Mouse (Mus musculus): Measurements from ENCODE around the gene Arsk.

Arsk gene

DNA sequence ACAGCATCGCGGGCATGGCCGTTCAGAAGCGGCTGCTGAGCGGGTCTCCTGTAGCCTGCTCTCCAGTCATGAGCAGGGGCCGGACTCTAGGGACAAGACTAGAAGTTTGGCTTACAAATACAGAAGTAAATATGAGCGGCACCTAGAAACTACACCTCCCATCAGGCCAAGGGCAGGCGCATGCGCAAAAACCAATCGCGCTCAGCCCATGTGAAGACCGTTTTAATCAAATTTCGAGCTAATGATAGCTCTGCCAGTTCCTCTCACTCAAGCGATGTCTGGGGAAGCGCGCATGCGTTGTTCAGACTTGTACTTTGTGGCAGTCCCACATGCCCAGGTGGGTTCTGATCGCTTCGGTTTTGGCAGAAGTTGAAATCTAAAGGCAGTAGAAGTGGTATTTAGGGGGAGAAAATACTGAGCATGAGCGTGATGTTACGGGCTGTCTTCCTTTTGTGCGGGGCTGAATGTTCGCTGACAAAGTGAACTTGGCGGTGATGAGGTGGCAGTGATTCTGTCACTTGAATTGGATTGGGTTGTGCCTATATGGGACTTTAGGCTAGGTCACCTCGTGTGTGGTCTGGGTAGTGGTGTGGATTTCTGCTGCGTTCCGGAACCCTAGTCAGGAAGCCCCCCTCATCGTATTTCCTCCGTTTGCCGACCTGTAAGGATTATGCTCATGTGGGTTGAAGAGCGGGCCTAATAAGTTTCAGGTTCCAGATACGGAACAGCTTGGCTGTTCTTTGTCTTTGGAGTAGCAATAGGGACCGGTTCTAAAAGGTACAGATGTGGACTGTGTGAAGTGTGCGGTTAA is at the start of gene Arsk, which contains the start of gene Ttc37:
Gene Arsk (minus strand): TSS at position 168 of the 811 bp plus-strand sequence.
Gene Ttc37 (plus strand): TSS at position 242 of the 811 bp plus-strand sequence.
- DNase-seq (ENCODE audit: low read depth): peak; percentile 98

DNA sequence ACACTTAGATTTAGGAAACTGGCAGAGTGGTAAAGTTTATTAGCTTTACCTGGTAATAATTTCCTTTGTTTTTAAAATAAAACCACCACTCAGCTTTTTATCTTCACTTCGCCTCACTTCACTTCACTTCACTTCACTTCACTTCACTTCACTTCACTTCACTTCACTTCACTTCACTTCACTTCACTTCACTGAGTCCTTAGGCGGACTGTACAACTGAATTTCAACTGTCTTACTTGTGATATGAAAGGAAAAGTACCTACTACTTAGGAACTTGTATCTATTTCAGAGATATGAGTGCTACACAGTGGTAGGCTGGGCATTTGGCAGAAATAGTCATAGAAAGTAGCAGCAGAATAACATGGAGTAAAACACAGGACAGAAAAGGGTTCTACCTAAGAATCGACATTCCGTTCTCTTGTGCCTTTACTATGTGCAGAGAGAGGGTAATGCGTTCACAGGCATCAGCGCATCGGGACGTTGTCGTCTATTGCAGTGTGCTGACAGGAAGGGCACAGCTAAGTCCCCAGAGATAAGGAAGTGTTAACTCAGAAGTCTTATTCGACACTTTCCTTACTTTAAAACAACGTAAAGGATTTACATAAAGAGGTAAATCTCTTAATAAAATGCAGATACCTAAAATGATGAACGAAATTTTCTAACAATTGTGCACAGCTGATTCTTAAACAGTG is 42.8 kb upstream of the Arsk start:
- no peak for DNase-seq (ENCODE audit: low read depth)

DNA sequence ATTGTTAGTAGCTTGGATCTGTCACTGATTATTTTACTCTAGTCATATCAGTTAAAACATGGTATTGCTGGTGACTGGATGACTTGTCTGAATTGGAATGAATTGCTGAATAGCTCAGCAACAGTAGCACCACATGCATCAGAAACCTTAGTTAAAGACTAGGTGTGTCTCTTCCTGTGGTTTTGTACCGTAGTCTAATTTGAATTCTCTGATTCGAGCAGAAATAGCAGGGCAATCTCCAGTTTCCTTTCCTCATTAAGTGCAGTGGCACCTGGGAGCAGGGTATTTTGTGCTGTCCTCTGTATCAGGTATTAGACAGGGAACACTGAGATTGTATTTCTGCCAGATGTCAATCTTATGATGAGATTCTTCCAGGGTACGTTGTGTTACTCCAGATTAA is 40.4 kb upstream of the Arsk start:
- peak; percentile 45 for DNase-seq (ENCODE audit: low read depth)

DNA sequence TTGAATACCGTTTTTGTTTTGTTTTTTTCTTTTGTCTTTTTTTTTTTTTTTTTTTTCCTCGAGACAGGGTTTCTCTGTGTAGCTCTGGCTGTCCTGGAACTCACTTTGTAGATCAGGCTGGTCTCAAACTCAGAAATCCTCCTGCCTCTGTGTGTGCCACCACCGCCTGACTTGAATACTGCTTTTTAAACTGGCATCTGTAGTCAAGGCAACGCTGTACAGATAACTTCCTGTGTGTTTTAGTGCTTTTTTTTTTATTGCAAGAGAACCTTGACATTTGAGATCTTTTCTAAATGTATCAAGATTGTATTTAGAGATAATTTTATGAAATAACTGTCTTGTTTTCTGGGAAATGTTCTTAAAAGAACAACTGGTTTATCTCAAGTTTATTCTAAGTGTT is 34.0 kb upstream of the Arsk start:
- peak; percentile 35 for DNase-seq (ENCODE audit: low read depth)

DNA sequence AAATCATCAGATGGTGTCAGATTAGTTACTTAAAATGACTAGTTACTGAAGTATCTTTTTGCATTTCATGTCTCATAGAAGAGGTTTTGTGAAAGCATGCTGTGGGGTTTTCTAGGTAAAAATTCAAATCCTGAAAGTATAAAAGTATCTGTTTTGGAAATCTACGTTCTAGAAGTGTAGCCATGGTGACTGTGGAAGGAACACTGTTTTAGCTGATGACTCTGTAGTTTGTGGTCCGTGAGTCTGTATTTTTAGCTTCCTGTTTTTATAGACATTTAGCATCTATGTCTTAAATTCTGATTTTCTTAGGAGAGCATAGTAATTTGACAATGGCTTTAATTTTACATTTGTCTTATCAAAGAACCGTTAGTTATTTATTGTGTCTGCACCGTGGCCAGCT is 30.3 kb upstream of the Arsk start:
- DNase-seq (ENCODE audit: low read depth): peak; percentile 62

DNA sequence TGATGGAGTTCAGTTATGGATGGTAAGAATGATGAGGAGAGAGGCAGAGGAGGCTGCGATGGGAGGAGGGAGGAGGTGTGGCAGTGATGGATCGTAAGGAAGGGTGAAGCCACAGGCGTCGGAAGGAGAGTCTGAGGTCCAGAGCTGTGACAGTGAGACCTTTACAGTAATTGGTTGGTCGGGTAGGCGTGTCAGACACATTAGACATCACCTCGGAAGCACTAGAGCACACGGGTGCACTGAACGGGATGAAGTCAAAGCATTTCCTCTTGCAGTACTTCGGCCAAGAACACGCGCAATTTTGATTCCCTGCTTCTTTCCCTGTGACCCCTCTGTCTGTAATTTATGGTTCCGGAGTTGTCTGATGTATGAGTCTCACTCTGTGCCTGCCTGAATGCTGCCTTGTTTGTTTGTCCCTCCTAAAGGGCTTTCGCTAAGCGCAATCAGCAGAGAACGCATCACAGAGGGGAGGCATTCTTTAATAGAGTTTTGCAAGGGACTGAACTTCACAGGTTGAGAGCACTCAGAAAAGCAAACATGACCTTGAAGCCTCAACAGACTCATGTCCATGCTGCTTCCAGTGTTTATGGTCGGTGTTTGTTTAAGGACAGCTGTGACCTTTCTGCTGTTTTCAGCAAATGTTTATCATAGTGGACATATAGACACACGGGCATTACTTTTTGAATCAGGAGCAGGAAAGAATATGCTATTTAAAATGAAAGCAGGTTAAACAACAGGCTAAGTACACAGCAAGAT is 10.8 kb upstream of the Arsk start:
- no peak for DNase-seq (ENCODE audit: low read depth)

DNA sequence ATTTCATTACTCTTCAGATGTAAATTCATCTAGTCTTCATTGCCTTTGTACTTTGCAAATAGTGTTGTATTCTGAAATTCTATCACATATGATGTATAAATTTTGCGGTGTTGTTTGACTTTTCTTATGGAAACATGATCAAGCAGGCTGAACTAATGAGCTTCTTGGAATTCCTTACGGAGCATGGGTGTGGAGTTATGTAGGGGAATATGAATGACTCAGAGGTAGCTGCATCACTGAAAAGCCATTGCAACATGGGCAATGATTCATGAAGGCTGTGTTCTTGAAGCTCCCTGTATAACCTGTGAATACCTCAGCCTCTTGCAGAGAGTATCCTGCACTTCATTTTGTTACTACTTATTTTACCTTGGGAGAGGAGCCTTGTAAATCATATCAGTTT is 3.5 kb upstream of the Arsk start:
- no peak for DNase-seq (ENCODE audit: low read depth)

DNA sequence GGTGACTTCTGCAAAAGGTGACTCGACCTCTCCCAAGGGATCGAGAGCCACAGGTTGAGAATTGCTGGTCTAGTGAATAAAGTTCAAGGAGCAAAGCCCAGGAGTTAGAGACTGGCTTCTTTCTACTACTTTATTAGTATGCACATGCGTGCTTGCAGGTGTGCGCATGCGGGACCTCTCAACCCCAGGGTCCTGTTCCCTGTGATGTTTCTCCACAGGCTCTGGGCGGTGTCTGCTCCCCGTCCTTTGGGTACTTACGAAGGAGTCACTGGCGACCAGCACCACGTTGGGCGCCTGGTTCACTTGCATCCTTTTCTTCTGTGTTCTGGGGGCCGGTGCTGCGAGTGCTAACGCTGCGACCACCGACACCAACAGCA is 356 bp downstream of the Arsk start:
- DNase-seq (ENCODE audit: low read depth): no peak

DNA sequence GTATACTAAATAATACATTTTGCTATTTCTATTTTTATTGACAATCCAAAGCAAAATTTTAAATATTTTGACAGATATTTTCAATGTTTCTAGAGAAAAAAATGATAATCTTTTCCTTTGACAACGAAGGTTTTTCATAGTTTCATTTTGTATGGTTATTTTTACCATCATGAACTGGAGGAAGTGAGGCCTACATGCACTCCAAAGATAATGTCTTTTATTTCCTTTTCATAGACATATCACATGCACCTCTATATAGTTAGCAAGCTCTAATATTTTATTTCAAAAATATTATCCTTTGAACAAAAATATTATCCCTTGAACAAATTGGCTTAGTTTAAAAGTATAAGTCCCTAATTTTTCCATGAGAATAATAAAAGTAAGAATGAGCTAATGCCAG is 24.1 kb downstream of the Arsk start:
- DNase-seq (ENCODE audit: low read depth): no peak

DNA sequence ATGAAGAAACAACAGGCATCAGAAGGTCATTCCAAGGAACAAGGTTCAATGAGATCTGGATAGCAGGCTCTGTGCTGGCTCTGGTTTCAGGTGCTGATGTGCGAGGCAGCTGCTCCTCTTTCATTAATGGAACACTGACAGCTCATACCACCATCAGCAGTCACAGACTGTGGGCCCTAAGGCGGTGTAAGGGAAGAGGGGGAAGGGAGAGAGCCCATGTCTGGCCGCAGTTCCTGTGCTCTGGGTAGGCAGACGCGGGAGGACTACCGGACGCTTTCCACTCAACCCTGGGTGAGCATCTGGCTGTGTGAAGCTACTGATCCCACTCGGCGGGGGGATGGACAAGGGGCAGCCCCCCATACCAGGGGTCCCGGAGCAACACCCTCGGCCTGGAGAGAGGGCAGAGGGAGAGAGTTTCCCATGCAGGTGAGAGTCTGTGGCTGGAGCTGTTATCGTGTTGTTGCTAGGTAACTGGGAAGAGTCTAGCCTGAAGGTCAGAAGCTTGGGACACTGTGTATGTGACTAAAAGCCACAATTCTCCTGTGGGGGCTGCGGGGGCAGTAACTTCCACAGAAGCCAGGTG is 34.0 kb downstream of the Arsk start:
- DNase-seq (ENCODE audit: low read depth): no peak

DNA sequence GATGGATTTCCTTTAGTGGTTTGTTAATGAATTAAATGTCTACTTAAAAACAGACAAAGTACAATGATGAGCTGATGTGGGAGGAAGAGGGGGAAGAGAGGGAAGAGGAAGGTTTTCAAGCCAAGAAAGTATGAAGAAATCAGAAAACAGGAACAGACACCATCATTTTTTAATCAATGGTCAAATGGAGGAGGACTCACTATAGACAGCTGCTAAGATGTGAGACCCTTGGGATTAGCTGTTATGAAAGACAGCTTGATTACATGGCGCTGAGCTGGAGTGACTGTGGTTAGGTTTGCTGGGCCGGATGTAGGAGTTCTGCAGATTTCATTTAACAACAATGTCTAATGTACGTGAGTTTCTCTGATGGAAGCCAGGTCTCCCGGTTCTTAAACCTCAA is 34.9 kb downstream of the Arsk start:
- DNase-seq (ENCODE audit: low read depth): no peak

DNA sequence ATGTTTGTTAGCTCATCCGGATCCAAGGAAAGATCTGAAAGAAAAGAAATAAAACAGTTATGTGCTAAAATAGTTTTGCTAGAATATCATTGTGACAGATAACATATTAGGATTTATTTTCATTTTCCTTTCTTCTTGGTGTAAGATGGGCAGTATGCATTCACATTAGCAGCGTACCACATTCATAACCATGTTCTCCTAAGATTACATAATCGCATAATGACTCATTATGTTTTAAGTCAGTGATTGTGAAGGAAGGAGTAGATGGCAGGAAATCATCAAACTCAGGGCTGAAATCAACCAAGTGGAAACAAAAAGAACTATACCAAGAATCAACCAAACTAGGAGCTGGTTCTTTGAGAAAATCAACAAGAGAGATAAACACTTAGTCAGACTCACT is 35.9 kb downstream of the Arsk start:
- no peak for DNase-seq (ENCODE audit: low read depth)

DNA sequence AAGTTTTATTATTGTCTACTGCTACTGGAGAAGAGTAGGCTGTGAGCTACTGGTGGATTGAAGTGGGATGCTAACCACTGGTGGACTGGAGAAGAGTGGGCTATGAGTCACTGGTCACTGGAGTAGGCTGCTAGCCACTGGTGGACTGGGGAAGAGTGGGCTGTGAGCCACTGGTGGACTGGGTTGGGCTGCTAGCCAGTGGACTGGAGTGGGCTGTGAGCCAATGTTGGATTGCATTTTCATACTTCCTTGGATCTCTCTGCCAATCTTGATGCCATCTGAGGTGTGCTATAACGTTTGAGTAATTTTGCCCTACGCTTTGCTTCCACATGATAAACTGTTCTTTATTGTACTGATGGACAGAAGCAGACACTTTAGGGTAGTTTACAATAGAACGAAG is 36.3 kb downstream of the Arsk start:
- DNase-seq (ENCODE audit: low read depth): no peak

DNA sequence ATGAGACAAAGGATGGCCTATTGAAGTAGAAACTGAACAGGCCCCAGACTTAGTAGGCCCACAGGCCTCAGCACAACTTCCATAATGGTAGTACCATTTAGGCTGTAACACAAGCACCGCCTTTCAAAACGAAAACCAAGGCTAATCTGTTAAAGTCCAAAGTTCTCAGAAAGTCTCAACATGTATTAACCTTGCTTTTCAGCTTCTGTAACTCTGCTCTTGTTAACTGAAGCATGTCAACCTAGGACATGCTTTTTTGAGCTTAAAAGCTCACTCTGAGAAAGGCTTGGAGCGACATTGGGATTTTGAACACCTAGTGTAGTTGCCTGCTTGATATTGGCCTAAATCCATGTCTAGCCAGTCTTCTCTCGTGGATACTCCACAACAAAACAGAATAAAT is 38.9 kb downstream of the Arsk start:
- DNase-seq (ENCODE audit: low read depth): no peak

DNA sequence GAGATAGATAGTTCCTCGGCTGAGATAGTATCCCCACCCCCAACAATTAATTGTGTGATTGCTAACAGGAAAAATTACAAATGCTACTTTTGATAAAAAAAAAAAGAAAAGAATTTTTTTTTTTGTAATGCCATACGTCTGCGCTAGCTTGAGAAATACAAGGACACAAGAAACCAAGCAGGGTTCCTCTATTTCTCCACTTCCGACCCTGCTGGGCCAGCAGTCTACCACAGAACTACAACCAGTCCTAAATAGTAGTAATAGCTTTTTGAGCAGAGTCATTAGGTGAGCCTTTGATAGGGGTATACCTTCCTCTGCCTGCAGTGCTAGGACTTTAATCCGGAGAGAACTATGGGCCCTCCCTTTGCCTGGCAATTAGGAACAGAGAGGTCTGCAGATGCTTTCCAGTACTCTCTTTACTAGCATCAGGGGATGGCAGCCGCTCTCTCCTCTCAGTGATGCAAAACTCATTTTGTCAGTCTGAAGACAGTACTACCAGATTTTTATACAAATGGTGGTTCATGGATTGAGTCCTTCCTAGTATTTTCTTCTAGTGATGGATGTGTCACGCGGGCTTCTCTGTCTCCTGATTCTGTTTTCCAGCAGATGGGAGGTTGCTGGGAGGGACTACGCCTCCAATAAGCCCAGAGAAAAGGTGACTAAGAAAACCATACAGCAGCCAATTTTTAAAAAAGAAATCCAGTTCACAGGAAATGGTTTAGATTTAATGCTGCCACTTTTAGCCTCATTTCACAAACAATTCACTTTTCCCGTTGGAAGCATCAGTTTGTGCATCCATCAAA is 41.0 kb downstream of the Arsk start:
- no peak for DNase-seq (ENCODE audit: low read depth)

DNA sequence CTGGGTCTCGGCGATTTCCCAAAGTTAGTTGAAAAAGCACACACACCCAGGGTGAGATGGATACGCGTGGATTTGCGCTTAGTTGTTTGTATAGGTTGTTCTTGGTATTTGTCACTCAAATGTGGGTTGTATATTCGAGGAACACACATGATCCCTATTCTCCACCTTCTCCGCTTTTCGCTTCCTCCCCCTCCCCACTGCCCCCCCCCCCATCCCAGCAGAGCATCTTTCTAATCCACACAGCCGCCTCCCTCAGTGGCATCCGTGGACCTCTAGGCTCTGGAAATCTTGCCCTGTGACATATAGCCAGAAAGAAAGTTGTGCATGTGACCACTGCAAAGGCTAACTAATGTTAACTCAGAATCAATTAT is 41.6 kb downstream of the Arsk start, which contains the start of gene Gpr150:
Gene Gpr150 (minus strand): TSS at position 101 of the 371 bp plus-strand sequence.
- no peak for DNase-seq (ENCODE audit: low read depth)

DNA sequence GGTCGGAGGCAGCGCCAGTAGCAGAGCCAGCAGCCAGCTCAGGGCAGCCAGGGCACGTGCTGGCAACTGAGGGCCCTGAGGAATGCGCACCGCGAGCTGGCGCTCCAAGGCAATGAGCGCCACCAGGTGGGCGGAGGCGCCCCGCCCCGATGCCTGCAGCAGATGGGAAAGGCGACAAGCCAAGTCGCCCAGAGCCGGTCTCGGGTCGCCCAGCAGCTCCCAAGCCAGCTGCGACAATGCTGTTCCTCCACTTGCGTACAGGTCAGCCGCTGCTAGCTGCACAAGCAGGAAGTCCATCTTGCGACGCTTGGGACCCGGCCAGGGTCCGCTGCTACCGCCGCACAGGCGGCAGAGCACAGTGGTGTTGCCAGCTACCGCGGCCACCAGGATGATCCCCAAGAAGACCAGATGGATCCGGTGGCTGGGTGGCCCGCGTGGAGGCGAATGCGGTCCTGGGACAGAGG is 42.2 kb downstream of the Arsk start:
- peak; percentile 62 for DNase-seq (ENCODE audit: low read depth)

DNA sequence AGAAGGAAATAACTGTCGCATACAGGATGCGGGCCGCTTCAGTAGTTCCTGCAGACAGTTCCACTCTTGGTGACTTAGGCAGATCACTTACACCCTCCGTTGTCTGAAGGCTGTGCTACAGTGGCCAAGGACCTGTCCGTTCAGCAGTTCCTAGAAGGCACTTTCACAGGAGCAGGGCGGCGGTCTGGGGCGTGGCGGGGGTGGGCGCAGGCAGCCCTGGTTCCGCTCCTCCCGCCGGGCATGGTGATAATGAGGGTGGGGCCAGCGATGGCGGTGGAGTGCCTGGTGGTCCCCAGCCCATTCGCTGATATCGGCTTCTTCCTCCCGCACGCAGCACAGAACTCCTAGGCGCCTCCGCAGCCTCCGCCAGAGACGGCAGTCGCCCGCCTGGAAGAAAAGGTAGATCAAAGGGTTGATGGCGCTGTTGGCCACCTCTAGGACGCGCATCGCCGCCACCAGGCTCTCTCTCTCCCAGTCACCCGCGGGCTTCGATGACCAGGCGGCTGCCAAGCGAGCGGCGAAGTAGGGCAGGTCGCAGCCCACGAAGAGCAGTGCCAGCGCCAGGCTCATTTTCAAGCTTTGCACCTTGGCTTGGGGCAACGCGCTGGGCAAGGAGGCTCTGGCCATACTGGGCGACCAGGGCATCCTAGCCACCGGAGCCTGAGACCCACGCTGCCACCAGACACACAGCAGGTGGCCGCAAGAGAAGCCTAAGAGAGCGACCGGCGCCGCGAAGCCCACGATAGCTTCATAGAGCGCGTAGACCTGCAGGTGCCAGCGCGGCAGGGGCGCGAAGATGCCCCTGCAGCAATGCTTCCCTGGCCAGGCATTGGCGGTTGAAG is 42.8 kb downstream of the Arsk start:
- peak; percentile 26 for DNase-seq (ENCODE audit: low read depth)

DNA sequence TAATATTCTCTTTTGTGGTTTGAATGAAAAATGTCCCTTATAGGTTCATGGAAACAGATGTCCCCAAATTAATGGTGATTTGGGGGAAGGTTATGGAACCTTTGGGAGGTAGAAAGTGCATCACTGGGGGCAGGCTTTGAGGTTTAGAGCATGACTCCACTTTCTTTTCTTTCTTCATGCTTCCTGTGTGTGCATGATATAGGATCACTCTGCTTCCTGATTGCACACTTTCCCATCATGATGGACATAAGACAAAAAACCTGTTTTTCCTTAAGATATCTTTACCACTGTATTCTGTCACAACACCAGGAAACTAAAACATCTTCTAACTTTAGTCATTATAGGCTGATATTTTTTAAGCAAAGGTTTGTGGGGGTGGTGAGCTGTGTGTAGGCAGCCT is 53.5 kb downstream of the Arsk start:
- no peak for DNase-seq (ENCODE audit: low read depth)

DNA sequence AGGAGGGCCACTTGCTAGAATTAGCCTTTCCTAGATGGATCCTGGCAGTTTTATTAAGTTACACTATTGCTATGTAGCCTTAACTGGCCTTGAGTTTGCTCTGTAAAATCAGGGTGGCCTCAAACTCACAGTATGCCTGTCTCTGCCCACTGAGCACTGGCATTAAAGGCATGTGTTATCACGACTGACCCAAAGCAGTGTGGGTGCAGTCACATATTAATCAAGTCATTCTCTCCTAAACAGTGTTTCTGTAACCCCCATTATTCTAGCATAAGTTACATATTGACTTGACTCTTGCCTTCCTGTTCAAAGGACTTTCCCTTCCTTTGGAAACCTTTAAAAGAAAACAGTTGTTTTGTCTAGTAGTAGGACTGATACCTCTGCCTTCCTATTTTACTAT is 56.0 kb downstream of the Arsk start:
- no peak for DNase-seq (ENCODE audit: low read depth)

DNA sequence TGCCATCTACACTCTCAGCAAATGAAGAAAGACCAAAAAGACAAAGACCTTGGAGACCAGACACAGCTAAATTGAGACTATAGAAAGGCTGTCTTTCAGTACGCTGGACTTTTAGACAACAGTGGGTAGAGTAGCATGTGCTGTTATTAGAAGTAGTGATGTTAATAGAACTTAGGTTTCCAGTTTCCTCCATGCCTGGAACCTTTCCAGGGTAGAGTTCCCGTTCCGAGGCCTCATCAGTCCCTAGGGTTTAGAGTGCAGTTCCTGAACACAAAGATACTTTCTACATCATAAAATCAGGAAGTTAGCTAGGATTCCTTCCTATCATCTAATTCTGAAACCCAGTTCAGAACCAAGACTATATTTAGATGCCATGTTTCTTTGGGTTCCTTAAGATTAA is 73.9 kb downstream of the Arsk start:
- no peak for DNase-seq (ENCODE audit: low read depth)
